Mouse (Mus musculus): ENCODE measurements around the gene Wdfy2. TPM values are rescaled to one million over a fixed set of nuclear protein-coding genes. Genes with fewer than 3 reads are reported as not detected.

Gene Wdfy2
- polyA plus RNA-seq, 1 experiment from 2014 or later: 16.9 TPM

DNA sequence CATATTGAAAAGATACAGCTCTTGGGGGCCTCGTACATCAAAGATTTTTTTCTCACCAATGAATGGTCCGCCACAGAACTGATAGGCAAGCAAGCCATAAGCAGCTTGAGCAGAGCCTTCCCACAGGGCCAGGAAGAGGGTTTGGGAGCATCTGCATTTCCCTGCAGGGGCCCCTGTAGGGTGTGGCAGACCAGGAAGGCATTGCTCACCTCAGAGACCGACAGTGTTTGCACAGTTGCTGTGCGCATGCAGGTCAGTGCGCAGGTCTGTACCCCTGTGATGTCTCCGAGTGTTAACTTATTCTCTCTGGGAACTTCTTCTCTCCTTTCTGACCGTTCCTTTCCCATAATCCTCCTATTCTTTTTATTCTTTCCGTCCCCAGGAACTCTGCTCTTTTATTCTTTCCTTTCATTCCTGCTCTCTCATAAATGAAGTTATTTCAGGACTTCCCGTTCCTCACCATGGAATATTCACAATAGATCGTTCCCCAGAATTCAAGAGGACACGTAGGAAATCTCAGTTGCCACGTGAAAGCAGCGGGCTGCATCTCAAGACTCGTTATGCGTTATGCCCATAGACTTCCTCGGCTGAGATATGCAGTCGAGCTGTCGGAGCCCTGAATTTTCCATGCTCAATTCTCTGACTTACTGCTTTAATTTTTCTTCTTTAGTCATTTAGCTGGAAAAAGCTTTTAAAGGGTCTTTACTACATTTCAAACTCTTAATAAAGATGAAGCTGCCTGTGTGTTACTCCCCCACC is 17.8 kb downstream of the Wdfy2 start:
- no peak overlapping the region for H3K4me2 ChIP-seq (ENCODE audit: low read depth)
- no peak overlapping the region for H3K4me3 ChIP-seq (ENCODE audit: low read depth, low read length)
- H3K27me3 ChIP-seq (ENCODE audit: control insufficient read depth, insufficient read depth, low read length): no peaks in the 10 kb centered on the region
- H3K9ac ChIP-seq (ENCODE audit: low read length): no peak overlapping the region
- ATAC-seq (ENCODE audit: insufficient read depth, low FRiP score, low TSS enrichment): no peak
- H3K4me1 ChIP-seq (ENCODE audit: control insufficient read depth, insufficient read depth, low read length): no peaks in the 10 kb centered on the region
- H3K36me3 ChIP-seq (ENCODE audit: control insufficient read depth, insufficient read depth, low read length): no peaks in the 10 kb centered on the region
- no peak overlapping the region for H3K27ac ChIP-seq (ENCODE audit: low read depth, low read length)
- 81% methylated on average over 18 of the region's 18 CpGs for WGBS
- no peaks in the 10 kb centered on the region for H3K9me3 ChIP-seq (ENCODE audit: control insufficient read depth, low read length)
- DNase-seq (ENCODE audit: low spot score): no peak

DNA sequence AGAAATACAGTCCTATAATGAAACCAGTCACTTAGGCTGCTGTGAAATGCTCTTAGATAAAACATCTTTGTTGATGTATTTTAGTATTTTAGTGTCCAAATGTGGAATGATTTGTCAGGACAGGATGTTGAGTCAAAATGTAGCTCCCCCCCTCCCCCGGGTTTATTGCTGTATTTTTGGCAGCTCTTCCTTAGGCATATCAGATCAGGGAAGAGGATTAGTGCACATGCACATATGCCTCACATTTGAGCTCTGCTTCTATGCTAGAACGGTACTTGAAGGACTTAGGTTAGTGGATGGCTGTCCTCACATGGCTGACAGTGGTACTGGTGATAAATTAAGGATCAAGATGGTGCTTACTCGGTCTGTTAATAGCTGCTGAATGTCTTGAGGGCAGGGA is 18.4 kb downstream of the Wdfy2 start:
- no peak overlapping the region for H3K9ac ChIP-seq (ENCODE audit: low read length)
- no peak overlapping the region for H3K27ac ChIP-seq (ENCODE audit: low read depth, low read length)
- no peak for DNase-seq (ENCODE audit: low spot score)
- H3K9me3 ChIP-seq (ENCODE audit: control insufficient read depth, low read length): no peaks in the 10 kb centered on the region
- ATAC-seq (ENCODE audit: insufficient read depth, low FRiP score, low TSS enrichment): no peak
- H3K27me3 ChIP-seq (ENCODE audit: control insufficient read depth, insufficient read depth, low read length): no peaks in the 10 kb centered on the region
- no peak overlapping the region for H3K4me3 ChIP-seq (ENCODE audit: low read depth, low read length)
- no peaks in the 10 kb centered on the region for H3K4me1 ChIP-seq (ENCODE audit: control insufficient read depth, insufficient read depth, low read length)
- WGBS: 86% methylated on average over 3 of the region's 3 CpGs
- H3K4me2 ChIP-seq (ENCODE audit: low read depth): no peak overlapping the region
- no peaks in the 10 kb centered on the region for H3K36me3 ChIP-seq (ENCODE audit: control insufficient read depth, insufficient read depth, low read length)

DNA sequence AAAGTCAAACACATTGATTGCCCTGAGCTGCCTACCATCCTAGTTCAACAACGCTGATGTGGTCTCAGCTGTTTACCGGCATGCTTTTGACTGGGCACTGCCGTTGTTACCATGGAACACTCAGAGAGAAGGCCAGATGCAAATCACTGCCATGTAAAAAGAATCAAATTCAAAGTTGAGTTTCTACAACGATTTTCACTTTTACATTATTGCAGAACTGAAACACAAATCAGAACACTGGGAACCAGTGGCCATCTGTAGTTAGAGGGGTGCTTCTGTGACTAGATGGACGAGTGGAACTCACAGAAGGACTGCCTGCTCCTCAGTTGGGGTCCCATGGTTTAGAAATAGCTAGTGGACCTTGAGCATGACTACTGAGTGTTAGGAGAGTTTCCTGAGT is 19.0 kb downstream of the Wdfy2 start:
- H3K36me3 ChIP-seq (ENCODE audit: control insufficient read depth, insufficient read depth, low read length): no peaks in the 10 kb centered on the region
- H3K4me2 ChIP-seq (ENCODE audit: low read depth): no peak overlapping the region
- no peaks in the 10 kb centered on the region for H3K9me3 ChIP-seq (ENCODE audit: control insufficient read depth, low read length)
- no peak overlapping the region for H3K9ac ChIP-seq (ENCODE audit: low read length)
- no peak for ATAC-seq (ENCODE audit: insufficient read depth, low FRiP score, low TSS enrichment)
- no peak for DNase-seq (ENCODE audit: low spot score)
- H3K4me1 ChIP-seq (ENCODE audit: control insufficient read depth, insufficient read depth, low read length): no peaks in the 10 kb centered on the region
- no peak overlapping the region for H3K4me3 ChIP-seq (ENCODE audit: low read depth, low read length)
- WGBS: 89% methylated on average over 5 of the region's 5 CpGs
- no peak overlapping the region for H3K27ac ChIP-seq (ENCODE audit: low read depth, low read length)
- no peaks in the 10 kb centered on the region for H3K27me3 ChIP-seq (ENCODE audit: control insufficient read depth, insufficient read depth, low read length)

DNA sequence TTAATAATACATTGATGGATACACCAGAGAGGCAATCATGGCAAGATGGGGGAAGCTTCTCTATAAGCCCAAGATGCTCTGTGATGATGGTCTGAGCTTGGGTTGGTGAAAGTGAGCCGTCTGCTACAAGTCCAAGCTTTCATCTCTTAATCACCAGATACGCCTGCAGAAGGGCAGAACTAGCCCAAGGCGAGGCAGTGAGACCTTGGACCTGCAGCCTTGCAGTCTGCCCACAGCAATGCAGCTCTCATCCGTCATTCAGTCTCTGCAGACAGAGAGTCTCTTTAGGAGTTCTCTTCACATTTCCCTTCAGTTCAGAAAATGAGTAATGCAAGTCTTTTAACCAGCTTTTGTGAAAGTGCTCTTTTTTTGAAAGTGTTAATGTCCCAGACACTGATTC is 20.4 kb downstream of the Wdfy2 start:
- H3K4me3 ChIP-seq (ENCODE audit: low read depth, low read length): no peak overlapping the region
- no peaks in the 10 kb centered on the region for H3K27me3 ChIP-seq (ENCODE audit: control insufficient read depth, insufficient read depth, low read length)
- H3K9ac ChIP-seq (ENCODE audit: low read length): no peak overlapping the region
- H3K9me3 ChIP-seq (ENCODE audit: control insufficient read depth, low read length): no peaks in the 10 kb centered on the region
- no peak for ATAC-seq (ENCODE audit: insufficient read depth, low FRiP score, low TSS enrichment)
- DNase-seq (ENCODE audit: low spot score): no peak
- no peak overlapping the region for H3K27ac ChIP-seq (ENCODE audit: low read depth, low read length)
- no peaks in the 10 kb centered on the region for H3K36me3 ChIP-seq (ENCODE audit: control insufficient read depth, insufficient read depth, low read length)
- no peak overlapping the region for H3K4me2 ChIP-seq (ENCODE audit: low read depth)
- WGBS: 84% methylated on average over 4 of the region's 4 CpGs
- no peaks in the 10 kb centered on the region for H3K4me1 ChIP-seq (ENCODE audit: control insufficient read depth, insufficient read depth, low read length)

DNA sequence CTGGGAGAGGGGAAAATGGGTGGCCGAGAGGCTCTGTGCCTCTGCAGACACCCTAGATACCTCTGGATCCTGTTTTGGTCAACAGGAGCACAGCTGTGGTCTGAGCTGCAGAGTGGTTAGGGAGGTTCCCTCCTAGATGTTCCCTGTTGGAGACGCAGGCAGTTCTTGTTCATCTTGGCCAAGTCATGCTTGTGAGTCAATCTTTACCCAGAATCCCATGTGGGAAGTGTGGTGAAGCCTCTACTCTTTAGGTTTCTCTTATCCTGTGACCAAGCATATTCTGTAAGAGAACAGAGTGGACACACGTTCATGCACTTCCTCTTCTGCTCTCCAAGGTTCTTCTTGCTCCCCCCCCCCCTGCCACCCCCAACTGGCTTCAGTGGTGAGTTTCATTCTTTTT is 20.8 kb downstream of the Wdfy2 start:
- WGBS: 80% methylated on average over 3 of the region's 3 CpGs
- Histone ChIP-seq H3K4me1 (ENCODE audit: control insufficient read depth, insufficient read depth, low read length) (no peaks in the 10 kb centered on the region), H3K9me3 (ENCODE audit: control insufficient read depth, low read length) (no peaks in the 10 kb centered on the region), H3K4me3 (ENCODE audit: low read depth, low read length) (no peak overlapping the region), H3K27me3 (ENCODE audit: control insufficient read depth, insufficient read depth, low read length) (no peaks in the 10 kb centered on the region), H3K4me2 (ENCODE audit: low read depth) (no peak overlapping the region), H3K27ac (ENCODE audit: low read depth, low read length) (no peak overlapping the region), H3K9ac (ENCODE audit: low read length) (no peak overlapping the region), H3K36me3 (ENCODE audit: control insufficient read depth, insufficient read depth, low read length) (no peaks in the 10 kb centered on the region)
- DNase-seq (ENCODE audit: low spot score) (no peak), ATAC-seq (ENCODE audit: insufficient read depth, low FRiP score, low TSS enrichment) (no peak)

DNA sequence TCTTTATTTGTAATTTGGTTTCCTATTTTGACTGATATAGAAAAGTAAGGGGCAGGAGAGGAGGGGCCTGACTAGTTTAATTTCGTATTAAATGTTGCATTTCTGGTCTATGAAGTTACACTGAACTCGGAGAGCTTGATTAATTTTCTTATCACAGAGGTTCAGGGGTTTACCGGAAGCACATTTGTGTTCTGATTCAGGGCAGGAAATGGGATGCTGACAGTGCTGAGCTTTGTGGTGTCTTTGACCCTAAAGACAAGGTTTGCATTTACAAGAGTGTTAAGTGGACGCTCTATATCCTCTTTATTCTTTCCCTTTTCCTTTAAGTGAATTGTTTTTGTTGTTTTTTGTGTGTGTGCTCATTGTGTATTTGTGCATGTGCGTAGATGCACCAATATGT is 25.1 kb downstream of the Wdfy2 start:
- 91% methylated on average over 5 of the region's 5 CpGs for WGBS
- Histone ChIP-seq H3K9ac (ENCODE audit: low read length) (no peak overlapping the region), H3K9me3 (ENCODE audit: control insufficient read depth, low read length) (no peaks in the 10 kb centered on the region), H3K4me2 (ENCODE audit: low read depth) (no peak overlapping the region), H3K4me3 (ENCODE audit: low read depth, low read length) (no peak overlapping the region), H3K36me3 (ENCODE audit: control insufficient read depth, insufficient read depth, low read length) (no peaks in the 10 kb centered on the region), H3K27ac (ENCODE audit: low read depth, low read length) (no peak overlapping the region), H3K27me3 (ENCODE audit: control insufficient read depth, insufficient read depth, low read length) (no peaks in the 10 kb centered on the region), H3K4me1 (ENCODE audit: control insufficient read depth, insufficient read depth, low read length) (0 out of 2 replicates have a peak, but pooled peaks cover under 1% of the 10 kb centered on the region)
- no peak for DNase-seq (ENCODE audit: low spot score)
- ATAC-seq (ENCODE audit: insufficient read depth, low FRiP score, low TSS enrichment): no peak

DNA sequence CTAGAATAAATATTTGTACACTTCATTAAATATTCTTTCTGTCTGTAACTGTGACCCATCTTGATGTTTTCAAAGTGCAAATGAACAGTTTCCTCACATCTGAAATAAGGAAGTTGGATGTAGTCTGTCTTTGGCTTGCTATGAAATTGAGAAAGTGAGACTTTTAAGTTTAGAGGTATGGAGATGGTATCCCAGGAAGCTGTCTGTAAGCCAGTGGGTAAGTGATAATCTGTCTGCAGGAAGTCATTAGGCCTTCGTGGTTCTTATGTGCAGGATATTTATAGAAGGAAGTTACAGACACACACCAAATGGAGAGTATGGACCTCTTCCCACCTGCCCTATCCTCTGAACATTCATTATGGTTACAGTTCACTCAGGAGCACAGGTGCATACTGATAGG is 26.8 kb downstream of the Wdfy2 start:
- no peak for ATAC-seq (ENCODE audit: insufficient read depth, low FRiP score, low TSS enrichment)
- H3K4me1 ChIP-seq (ENCODE audit: control insufficient read depth, insufficient read depth, low read length): 0 out of 2 replicates have a peak, but pooled peaks cover 5% of the 10 kb centered on the region
- no peak for DNase-seq (ENCODE audit: low spot score)
- H3K9ac ChIP-seq (ENCODE audit: low read length): no peak overlapping the region
- no peaks in the 10 kb centered on the region for H3K27me3 ChIP-seq (ENCODE audit: control insufficient read depth, insufficient read depth, low read length)
- no peaks in the 10 kb centered on the region for H3K36me3 ChIP-seq (ENCODE audit: control insufficient read depth, insufficient read depth, low read length)
- no peak overlapping the region for H3K4me3 ChIP-seq (ENCODE audit: low read depth, low read length)
- no peak overlapping the region for H3K27ac ChIP-seq (ENCODE audit: low read depth, low read length)
- H3K4me2 ChIP-seq (ENCODE audit: low read depth): no peak overlapping the region
- 50% methylated on average over 1 of the region's 1 CpGs for WGBS
- no peaks in the 10 kb centered on the region for H3K9me3 ChIP-seq (ENCODE audit: control insufficient read depth, low read length)

DNA sequence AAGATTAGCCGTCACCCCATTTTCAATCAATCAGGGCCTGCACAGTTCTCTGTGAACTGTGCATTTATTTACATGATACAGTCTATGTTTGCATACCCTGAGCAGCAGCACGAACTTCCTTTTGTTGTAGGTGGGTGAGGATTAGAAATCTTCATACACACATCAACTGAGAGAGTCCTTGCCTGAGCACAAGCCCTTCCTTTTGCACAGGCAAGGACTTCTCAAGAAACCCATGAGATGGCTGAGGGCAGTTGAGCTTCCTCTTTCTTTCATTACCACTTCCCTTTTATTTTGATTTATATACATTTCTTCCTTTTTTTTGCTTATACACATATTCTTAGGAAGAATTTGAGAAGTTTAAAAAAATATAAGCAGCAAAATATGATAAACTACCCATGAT is 27.9 kb downstream of the Wdfy2 start:
- Histone ChIP-seq H3K36me3 (ENCODE audit: control insufficient read depth, insufficient read depth, low read length) (no peaks in the 10 kb centered on the region), H3K4me3 (ENCODE audit: low read depth, low read length) (no peak overlapping the region), H3K4me2 (ENCODE audit: low read depth) (no peak overlapping the region), H3K9ac (ENCODE audit: low read length) (no peak overlapping the region), H3K4me1 (ENCODE audit: control insufficient read depth, insufficient read depth, low read length) (0 out of 2 replicates have a peak, but pooled peaks cover 5% of the 10 kb centered on the region), H3K27ac (ENCODE audit: low read depth, low read length) (no peak overlapping the region), H3K9me3 (ENCODE audit: control insufficient read depth, low read length) (no peaks in the 10 kb centered on the region), H3K27me3 (ENCODE audit: control insufficient read depth, insufficient read depth, low read length) (no peaks in the 10 kb centered on the region)
- ATAC-seq (ENCODE audit: insufficient read depth, low FRiP score, low TSS enrichment) (no peak), DNase-seq (ENCODE audit: low spot score) (no peak)
- WGBS: 69% methylated on average over 2 of the region's 2 CpGs

DNA sequence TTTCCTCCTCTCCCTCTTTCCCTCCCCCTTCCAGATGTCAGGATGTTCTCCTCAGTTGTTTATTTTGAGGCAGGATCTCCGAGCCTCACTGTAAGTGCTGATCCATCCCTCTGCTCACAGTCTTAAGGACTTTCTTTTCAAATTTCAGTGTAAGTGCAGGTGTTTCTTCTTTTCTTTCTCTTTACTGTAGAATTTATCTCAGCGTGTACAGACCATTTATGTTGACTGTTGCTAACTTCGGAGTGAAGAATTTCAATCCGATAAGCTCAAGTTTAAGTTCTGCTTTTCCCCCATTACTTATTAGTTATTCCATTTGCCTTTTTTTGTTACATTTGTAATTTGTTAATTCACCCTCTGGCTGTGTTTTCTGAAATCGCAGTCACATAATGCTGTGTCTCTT is 29.6 kb downstream of the Wdfy2 start:
- Histone ChIP-seq H3K27ac (ENCODE audit: low read depth, low read length) (no peak overlapping the region), H3K4me1 (ENCODE audit: control insufficient read depth, insufficient read depth, low read length) (0 out of 2 replicates have a peak, but pooled peaks cover 5% of the 10 kb centered on the region), H3K9ac (ENCODE audit: low read length) (no peak overlapping the region), H3K4me3 (ENCODE audit: low read depth, low read length) (no peak overlapping the region), H3K9me3 (ENCODE audit: control insufficient read depth, low read length) (no peaks in the 10 kb centered on the region), H3K36me3 (ENCODE audit: control insufficient read depth, insufficient read depth, low read length) (no peaks in the 10 kb centered on the region), H3K4me2 (ENCODE audit: low read depth) (no peak overlapping the region), H3K27me3 (ENCODE audit: control insufficient read depth, insufficient read depth, low read length) (no peaks in the 10 kb centered on the region)
- DNase-seq (ENCODE audit: low spot score) (no peak), ATAC-seq (ENCODE audit: insufficient read depth, low FRiP score, low TSS enrichment) (no peak)
- WGBS: 76% methylated on average over 5 of the region's 5 CpGs
